Mouse (Mus musculus) adrenal gland, adult 18-20 months (tissue): ENCODE measurements around the gene Trpm8. TPM values are rescaled to one million over a fixed set of nuclear protein-coding genes. Genes with fewer than 3 reads are reported as not detected.

ENCODE experiments used
- DNase-seq, 2 experiments: peaks; one replicate each; pipeline ENCODE4 v3.0.0; 2021 to 2022; ENCODE audit warnings: low spot score in 2 of 2
- total RNA-seq, 2 experiments: library from RNA; stranded (reverse); gene quantifications; 1 replicate in 1 of 2; 2 replicates in 1 of 2; pipeline ENCODE4 v1.2.3; 2021

Gene Trpm8
- total RNA-seq, 2 experiments from 2014 or later = not detected

DNA sequence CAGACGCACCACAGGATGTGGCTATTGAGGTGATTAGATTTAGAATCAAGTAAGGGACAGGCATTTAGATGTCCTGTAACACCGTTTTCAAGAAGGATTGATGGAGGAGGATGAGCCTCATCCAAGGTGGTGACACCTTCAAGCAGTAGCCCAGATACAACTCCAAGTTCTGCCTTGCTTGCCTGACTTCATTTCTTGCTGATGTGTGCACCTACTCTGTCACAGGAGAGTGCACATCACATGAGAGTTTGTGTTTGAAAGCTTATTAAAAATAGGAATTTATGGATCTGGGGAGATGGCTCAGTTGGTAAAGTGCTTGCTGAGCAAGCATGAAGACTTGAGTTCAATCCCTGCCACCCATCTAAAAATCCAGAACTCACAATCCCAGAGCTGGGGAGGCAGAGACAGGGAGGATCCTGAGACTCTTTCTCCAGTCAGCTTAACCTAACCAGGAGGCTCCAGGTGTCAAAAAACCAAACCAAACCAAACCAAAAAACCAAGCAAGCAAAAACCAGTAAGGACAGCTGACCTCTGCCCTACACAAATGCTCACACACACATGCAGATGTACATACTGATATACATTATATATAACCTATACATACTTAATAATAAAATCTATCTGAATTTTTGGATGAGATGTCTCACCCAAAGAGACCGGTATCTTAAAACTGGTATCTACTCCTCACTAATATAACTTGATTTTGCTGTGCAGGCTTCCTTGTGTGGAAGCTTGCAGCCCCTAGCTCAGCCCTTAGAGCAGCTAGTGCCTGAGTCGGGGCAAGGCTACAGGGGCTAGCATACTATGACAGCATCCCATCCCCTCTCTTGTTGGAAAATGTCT lies 21.4 kb downstream of the Trpm8 start:
- DNase-seq = no peak

DNA sequence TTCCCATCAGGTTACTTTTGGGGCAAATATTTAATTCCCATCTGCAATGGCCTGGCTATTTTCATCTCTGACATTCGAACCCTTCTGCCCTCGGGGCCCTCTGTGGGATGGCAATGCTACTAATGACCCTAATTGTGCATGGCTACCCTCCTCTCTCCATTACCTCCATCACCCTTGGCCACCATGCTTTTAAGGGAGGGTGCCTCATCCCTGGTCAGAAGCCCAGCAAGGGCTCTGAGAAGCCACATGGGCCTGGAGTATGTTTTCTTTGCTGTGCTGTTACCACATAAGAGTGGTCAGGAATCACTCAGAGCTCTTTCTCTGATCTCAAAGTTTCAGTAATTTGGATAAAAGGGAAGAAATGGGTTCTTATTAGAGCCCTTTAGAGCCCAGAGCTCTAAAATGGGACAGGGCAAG lies 22.1 kb downstream of the Trpm8 start:
- DNase-seq = no peak

DNA sequence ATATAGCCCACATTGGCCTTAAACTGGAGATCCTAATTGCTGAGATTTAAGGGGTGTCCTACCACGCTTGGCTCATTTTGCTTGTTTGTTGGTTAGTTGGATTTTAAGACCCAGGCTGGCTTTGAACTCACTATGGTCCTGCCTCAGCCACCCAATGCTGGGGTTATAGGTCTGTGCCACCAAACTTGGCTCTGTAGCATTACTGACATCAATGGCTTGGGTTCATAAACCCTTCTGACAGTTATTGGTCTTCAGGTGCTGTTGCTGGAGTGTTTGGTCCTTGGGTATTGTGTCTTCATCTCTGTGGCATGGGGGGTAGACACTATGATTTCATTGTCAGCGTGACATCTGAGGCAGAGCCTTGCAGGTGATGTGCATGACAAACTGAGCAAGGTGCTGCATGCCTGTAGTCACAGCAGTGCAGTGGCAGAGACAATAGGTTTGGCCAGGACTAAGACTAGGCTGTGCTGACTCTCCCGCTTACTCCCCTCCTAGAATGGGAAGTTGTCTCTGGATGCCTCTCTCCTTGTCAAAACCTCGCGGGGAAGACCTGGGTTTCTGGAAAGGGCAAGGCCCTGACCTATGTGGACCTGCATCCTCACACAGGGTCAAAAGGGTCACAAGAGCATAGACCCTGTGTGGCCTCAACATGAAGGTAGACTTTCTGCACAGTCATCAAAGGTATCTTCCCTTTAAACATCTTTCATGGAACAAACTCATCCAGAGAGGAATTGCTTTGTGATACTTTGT lies 23.0 kb downstream of the Trpm8 start:
- no peak for DNase-seq

DNA sequence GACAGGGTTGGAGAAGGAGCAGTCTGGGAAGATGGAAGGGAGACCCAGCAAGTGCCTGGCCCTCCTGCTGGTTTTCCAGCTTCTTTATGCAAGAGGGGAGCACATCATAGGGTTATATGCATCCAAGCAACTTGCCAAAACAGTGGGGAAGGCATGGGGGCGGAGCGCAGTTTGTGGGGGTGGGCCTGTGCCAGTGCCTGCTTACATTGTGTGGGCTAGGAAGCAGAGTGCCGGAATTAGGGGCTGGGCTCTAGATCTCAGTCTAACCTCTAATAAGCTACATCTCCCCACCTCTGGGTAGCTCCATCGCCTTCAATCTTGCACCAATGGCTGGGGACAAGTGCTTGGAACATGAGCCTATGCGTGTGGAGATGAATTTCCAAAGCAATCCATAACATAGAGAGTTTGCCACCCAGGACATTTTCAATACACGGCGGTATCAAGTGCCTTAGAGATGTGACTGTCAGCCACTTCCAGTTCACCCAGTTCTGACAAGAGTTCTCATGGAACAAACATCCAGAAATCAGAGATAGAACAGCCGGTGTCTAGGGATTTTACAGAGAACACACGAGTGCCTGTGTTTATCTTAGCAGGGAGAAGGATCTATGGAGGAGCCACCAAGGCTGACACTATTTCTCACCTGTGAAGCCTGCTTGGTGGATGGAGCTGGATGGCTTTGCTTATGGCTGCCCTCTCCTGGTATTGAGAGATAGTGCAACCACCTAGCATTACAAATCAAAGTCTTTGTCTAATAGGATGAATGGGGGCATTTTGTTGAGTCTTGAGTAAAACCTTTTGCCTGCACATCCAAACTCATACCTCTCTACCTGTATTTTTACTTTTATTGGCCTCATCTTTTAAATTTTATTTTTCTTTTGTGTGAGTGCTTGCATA lies 23.9 kb downstream of the Trpm8 start:
- DNase-seq = peak in 1 of 2 experiments; percentile 29

DNA sequence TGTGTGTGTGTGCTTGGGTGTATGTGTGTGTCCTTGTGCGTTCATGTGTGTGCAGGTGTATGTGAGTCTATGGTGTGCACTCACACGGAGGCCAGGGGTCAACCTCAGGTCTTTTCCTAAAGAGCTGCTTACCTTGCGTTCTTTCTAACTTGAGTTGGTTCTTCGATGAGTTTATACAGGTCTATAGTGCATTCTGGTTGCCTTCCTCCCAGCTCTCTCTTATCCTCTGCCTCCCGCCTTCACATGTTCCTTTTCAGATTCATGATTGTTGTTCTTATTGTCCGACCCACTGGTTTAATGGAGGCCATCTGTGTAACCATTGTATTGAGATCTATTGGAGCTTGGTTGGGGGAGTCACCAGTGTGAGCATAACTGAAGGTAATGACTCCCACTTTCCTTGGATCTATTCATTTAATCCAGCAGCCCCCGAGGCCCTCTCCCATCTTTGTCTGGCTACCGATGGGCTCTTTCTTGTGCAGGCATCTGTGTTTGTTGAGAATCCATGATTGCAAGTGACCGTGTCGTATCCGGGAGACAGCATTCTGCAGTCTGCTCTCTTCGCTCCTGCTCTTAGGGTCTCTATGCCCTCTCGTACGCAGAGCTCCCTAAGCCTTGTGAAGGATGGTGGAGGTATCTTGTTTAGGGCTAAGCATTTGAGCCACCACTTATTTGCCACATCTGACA lies 24.7 kb downstream of the Trpm8 start:
- no peak for DNase-seq

DNA sequence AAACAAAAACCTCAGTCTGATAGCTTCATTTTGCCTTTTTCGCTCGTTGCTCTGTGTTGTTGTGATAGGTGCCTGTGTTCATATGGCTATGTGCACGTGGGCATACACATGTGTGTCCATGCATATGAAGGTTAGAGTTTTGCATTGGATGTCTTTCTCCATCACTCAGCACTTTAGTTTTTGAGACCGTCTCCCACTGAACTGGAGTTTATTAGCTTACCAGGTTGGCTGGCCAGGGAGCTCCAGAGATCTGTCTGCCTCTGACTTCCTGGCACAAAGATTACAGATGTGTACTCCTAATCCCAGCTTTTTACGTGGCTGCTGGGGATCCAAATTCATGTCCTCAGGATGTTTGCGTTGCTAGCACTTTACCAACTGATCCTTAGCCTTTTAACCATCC lies 26.3 kb downstream of the Trpm8 start:
- DNase-seq = no peak

DNA sequence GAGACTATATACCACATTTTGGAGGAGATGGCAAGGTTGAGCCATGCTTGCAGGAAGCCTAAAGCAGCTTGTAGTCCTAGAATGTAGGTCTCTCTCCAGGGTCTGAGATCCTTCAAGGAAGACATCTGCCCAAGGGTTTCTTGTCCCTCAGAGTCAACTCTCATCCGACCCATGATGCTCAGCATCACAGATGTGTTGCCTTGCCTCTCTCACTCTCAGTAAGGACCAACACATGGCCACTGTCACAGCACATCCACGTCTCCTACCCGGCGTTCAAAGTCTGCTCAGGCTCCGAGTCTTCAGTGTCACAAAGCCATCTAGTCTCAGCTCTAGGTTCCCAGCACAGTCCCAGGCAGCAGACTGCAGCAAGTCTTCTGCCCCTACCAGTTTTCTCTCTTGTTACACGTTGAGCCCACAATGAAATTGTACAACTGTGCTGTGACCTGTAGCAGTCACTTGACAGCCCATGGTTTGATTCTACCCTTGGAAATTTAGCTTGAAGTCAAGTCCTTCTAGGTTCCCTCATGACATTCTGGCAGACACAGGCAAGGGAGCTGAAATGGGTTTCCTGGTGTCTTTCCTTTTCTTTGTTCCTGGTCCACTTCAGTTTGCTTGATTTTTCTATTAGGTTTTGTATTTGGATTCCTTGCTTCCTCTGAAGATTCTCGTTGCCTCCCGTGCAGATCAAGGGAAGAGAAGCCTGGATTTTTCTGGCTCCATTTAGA lies 27.0 kb downstream of the Trpm8 start:
- DNase-seq = no peak

DNA sequence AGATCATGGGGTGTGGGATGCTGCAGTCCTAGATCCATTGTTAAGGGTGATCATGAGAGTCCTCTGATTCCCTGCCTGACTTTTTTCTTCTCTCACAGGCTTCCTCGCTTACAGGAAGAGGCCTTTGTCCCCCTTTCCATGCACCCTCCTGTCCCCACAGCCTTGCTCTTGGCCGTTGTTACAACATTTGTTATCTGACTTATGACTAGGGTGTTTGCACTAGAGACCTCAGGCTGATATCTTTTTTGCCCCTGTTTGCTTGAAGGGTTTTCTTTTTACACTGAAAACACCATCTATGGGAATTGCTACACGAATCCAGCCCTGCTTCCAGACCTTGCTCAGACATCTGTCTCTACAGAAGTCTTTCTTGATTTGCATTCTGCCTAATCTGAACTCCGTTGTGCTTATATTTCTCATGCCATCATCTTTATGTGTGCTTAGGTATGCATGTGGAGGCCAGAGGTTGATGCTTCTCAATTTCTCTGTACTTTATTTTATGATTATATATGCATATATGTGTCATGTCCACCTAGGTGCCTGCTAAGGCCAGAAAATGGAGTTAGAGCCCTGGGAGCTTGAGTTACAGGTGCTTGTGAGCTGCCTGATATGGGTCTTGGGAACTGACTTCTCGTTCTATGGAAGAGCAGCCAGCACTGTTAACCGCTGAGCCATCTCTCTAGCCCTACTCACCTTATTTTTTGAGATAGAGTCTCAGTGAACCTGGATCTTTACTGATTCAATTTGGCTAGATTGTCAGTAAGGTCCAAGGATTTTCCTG lies 27.7 kb downstream of the Trpm8 start:
- no peak for DNase-seq

DNA sequence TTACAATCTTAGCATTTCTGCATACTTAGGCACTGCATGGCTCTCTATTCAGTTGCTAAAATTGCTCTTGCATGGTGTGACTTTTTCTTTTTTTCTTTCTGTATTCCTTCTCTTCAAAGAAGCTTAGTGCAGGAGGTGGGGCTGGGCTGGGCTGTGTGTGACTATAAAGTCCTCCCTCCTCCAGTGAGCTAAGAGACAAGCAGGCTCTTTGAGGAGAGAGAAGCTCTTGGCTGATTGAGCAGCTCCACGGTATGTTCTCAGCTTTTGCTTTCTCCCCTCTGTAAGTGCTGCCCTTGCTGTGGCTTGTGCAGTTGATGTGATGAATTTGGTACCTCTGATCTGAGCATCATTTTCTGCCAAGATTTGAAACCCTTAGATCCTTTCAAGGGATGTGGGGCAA lies 29.1 kb downstream of the Trpm8 start:
- DNase-seq = no peak

DNA sequence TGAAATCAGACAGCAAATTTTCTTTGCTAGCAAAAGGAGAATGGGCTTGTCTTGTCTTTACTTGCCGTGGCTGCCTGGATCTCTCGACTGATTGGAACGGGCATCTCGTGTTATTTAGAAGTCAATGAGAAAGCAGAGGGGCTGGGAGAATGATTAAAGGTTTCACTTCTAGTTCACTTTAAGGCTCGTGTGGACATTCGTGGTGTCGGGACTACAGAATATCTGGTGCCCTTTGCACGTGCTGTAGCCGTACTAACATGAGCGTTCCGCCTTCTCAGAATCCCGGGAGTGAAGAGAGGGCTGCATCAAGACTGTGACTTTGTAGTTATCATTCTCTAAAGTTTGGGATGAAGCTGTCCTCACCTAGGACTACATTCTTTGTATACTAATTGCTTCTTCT lies 29.7 kb downstream of the Trpm8 start:
- no peak for DNase-seq

DNA sequence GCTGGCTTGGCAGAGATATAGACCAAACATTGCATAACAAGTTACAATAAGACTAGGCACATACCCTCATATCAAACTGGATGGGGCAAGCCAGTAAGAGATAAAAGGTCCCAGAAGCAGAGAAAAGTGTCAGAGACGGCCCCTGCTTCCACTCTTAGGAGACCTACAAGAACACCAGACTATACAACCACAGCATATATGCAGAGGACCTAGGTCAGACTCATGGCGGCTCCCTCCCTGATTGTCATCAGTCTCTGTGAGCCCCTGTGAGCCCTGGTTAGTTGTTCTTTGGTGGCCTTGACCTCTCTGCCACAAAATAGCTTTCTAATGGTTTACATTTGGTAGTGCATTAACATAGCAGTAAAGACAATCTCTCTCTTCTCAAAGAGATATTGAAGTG lies 31.6 kb downstream of the Trpm8 start:
- DNase-seq = no peak

DNA sequence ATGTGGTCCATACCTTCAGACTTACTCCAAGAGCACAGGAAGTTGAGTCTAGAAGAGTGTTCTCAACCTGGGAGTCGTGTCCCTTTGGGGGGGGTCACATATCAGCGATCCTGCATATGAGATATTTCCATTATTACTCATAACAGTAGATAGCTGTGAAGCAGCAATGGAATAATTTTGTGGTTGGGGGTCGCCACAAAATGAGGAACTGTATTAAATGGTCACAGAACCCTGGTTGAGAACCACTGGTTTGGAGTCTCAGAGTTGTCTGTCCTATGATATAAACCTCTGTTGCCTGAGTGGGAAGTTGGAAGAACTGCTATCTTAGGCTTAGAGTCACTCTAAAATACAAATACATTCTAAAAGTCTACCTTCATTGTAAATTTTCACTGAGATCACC lies 32.4 kb downstream of the Trpm8 start:
- no peak for DNase-seq

DNA sequence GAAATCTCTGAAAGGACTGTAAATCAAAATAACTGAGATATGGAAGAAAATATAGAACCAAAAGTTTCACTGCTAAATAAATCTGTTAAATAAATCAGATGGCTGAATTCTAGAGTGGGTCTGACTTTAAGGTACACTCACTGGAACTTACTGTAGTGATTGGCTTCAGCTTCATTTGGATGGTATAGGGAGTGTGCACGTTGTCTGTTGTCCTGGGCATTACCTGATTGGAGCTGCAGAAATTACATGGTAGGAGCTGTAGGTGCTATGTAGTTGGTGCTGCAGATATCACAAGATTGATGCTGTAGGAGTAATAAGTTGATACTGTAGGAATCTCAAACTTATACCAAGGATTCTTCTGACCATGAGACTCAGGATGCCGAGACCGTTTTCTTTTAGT lies 32.9 kb downstream of the Trpm8 start:
- no peak for DNase-seq

DNA sequence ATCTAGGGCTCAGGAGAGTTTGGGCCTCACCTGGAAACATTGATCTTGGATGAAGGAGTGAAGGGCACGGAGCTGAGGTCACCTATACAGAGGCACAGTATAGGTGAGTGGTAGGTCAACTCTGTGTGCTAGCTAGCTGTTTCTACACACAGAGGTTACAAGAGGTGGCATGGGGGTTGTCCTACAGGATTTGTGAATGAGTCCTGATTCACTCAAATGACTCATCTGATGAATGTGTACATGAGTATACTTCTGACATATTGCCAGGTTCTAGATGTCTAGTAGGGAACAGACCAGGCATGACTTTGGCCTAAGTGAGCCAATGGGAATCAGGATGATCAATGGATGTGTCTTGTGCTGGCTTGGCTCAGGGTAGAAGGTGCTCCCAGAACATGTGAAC lies 39.8 kb downstream of the Trpm8 start:
- DNase-seq = no peak

DNA sequence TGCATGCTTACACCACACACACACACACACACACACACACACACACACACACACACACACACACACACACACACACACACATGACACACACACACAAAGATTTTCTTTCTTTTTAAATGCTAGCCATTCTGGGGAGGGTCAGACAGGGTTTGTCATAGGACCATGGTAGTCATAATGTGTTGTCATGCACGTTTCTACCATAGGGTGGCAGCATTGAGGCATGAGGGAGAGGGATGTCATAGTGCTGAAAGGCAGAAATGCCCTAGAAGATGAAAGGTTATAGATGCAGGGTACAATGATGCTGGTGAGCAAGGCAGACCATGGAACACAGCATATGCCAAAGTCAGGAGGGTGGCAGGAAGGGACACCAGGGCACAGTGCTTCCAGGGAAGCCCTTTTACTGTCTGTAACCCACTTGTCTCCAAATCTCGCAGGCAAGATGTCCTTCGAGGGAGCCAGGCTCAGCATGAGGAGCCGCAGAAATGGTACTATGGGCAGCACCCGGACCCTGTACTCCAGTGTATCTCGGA lies 41.1 kb downstream of the Trpm8 start:
- peak; percentile 66 for DNase-seq

DNA sequence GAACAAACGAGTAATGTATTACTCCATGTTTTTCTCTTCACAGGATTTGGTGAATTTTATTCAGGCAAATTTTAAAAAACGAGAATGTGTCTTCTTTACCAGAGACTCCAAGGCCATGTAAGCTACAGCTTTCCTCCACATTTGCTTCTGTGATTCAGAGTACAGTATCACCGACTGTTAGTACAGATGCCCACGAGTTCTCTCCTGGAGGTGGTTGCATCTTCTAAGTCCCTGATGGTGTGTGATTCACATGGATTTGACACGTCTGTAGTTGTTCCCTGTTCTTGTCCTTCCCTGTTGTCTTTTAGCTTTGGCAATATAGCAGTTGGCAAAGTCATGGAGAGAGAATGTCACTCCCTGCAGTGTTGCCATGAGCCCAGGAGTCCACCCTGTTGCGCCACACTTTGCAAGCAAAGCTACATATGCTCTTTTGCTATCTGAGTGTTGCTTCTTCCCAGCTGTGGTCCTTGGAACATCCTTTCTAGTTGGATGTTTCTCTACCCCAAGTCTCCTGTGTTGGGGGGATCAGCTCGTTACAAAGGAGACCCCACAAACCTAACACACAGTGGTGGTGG lies 43.4 kb downstream of the Trpm8 start:
- DNase-seq = no peak

DNA sequence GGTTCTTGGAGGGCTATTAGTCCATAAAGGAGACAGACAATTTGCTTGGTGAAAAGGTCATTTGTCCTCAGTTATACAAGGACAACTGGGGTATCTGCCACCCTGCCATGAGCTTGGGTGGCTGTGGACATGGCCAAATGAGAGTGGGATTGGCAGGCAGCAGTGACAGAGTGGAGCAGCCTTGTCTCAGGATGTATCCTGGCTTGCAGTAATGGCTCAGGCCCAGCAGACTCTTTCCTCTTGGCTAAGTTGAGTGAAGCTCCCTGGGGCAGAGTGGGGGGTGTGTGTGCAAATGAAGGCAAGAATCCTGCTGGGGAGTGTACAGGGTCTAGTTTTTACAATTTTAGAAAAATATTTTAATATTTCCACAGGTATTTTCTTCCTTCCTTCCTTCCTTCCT lies 44.7 kb downstream of the Trpm8 start:
- DNase-seq = no peak

DNA sequence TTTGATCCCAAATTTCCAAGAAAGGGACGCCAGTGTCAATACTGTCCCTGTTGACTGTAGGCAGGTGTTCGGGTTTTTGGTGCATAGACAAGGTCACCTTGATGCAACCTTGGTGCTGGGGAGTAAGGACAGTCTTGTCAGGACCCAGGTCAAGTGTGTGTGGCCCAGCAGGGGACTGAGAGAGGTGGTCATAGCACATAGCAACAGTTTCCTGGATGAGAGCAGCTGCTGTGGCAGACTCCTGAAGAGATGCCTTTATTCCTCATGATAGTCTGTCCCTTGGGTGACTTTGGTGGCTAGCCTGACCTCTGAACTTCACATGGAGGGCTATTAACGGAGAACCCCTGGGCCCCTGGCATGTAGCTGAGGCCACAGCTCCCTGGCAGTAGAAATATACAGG lies 45.6 kb downstream of the Trpm8 start:
- DNase-seq = no peak

DNA sequence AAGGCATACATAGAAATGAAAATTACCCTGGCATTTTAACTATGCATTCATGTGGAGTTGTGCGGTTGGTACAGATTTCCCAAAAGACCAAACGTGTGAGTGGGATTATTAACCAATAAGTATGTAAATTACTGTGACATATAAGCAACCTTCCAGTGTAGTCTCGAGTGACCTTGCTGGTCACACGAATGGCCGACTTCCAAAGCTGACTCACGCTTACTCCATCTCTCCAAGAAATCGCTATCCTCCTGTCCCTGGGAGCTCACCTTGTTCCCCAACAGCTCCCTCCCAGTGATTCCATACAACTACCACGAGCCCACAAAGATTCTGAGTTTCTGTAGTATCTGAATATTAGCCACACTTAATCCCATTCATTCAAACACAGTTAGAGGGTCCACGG lies 62.0 kb downstream of the Trpm8 start:
- DNase-seq = peak in 1 of 2 experiments; percentile 22
